Mouse (Mus musculus) CH12F3 (cell line): Measurements from ENCODE around the gene Kndc1.

Experiments used
- in situ Hi-C: fragments of 300-500 bp; cut with MboI; formaldehyde crosslinking; loops from 2 replicates; pipeline ENCODE4 v1.14.3; 2020; ENCODE audit warnings: low sequenced_read_pairs

The Kndc1 gene

GRCm38 (mm10) chr7:139894655-139895557 is at the start of gene Kndc1:
Gene Kndc1, plus strand, starts transcription at chr7:139894696.
- in situ Hi-C loops = no loop called here

- in situ Hi-C loops = no loop called here
These were observed 49.4 kb upstream of the Kndc1 start for GRCm38 (mm10) chr7:139845101-139845500.

GRCm38 (mm10) chr7:139850152-139850551 is 44.3 kb upstream of the Kndc1 start:
- in situ Hi-C loops = loop anchor here (25.0 kb wide), 1 partner anchor 188 kb away; no protein-coding TSS in a partner anchor

- in situ Hi-C loops = loop anchor here (25.0 kb wide), 1 partner anchor 188 kb away; no protein-coding TSS in a partner anchor
These were observed 43.8 kb upstream of the Kndc1 start for GRCm38 (mm10) chr7:139850677-139851076.

- in situ Hi-C loops = loop anchor here (25.0 kb wide), 1 partner anchor 189 kb away; no protein-coding TSS in a partner anchor
These were observed 43.4 kb upstream of the Kndc1 start for GRCm38 (mm10) chr7:139851098-139851497.

- in situ Hi-C loops = loop anchor here (25.0 kb wide), 1 partner anchor 193 kb away; no protein-coding TSS in a partner anchor
These were observed 39.2 kb upstream of the Kndc1 start for GRCm38 (mm10) chr7:139855261-139855660.

GRCm38 (mm10) chr7:139861411-139861810 is 33.1 kb upstream of the Kndc1 start:
- in situ Hi-C loops = loop anchor here (25.0 kb wide), 1 partner anchor 199 kb away; no protein-coding TSS in a partner anchor

GRCm38 (mm10) chr7:139863076-139863475 is 31.4 kb upstream of the Kndc1 start:
- in situ Hi-C loops = loop anchor here (25.0 kb wide), 1 partner anchor 201 kb away; no protein-coding TSS in a partner anchor

GRCm38 (mm10) chr7:139864253-139864652 is 30.2 kb upstream of the Kndc1 start:
- in situ Hi-C loops = loop anchor here (25.0 kb wide), 1 partner anchor 202 kb away; no protein-coding TSS in a partner anchor

GRCm38 (mm10) chr7:139864871-139865270 is 29.6 kb upstream of the Kndc1 start:
- in situ Hi-C loops = loop anchor here (25.0 kb wide), 1 partner anchor 203 kb away; no protein-coding TSS in a partner anchor

- in situ Hi-C loops = loop anchor here (25.0 kb wide), 1 partner anchor 209 kb away; no protein-coding TSS in a partner anchor
These were observed 23.5 kb upstream of the Kndc1 start for GRCm38 (mm10) chr7:139871014-139871413.

GRCm38 (mm10) chr7:139877167-139877792 is 17.2 kb upstream of the Kndc1 start:
- in situ Hi-C loops = no loop called here

- in situ Hi-C loops = no loop called here
These were observed 16.4 kb upstream of the Kndc1 start for GRCm38 (mm10) chr7:139878122-139878521.

GRCm38 (mm10) chr7:139878621-139879020 is 15.9 kb upstream of the Kndc1 start:
- in situ Hi-C loops = no loop called here

GRCm38 (mm10) chr7:139883545-139883944 is 11.0 kb upstream of the Kndc1 start:
- in situ Hi-C loops = no loop called here

GRCm38 (mm10) chr7:139891779-139892178 is 2.7 kb upstream of the Kndc1 start:
- in situ Hi-C loops = no loop called here

- in situ Hi-C loops = no loop called here
These were observed 1.8 kb downstream of the Kndc1 start for GRCm38 (mm10) chr7:139896271-139896670.

GRCm38 (mm10) chr7:139896796-139897195 is 2.3 kb downstream of the Kndc1 start:
- in situ Hi-C loops = no loop called here

- in situ Hi-C loops = no loop called here
These were observed 4.1 kb downstream of the Kndc1 start for GRCm38 (mm10) chr7:139898606-139899005.

GRCm38 (mm10) chr7:139899505-139899904 is 5.0 kb downstream of the Kndc1 start:
- in situ Hi-C loops = no loop called here

GRCm38 (mm10) chr7:139900456-139900855 is 6.0 kb downstream of the Kndc1 start:
- in situ Hi-C loops = loop anchor here (10.0 kb wide), 1 partner anchor 164 kb away; no protein-coding TSS in a partner anchor
